Mouse (Mus musculus): ENCODE data around the gene Chmp4b. TPM values are rescaled to one million over a fixed set of nuclear protein-coding genes. Genes with fewer than 3 reads are reported as not detected.

Gene Chmp4b
- polyA plus RNA-seq, 1 experiment from 2014 or later: 29.3 TPM

DNA sequence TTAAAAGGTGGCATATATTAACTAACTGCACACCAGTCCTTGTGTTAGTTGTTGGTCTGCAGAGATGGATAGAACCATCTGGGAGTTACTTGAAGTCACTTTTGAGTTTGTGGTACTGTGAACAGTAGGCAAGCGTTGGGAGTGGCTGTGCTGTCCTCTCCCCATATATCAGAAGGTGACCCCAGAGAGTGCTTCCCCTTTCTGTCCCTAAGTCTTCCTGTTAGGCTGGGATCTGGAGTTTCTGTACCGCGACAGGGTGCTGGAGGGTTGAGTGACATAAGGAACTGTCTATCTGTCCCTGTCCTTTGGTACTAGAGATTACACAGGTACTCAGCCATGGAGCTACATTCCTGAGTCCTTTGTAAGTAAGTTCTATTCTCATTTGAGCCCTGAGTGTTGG is 35.3 kb downstream of the Chmp4b start:
- Histone ChIP-seq H3K9me3 (no peaks in the 10 kb centered on the region), H3K36me3 (peaks cover 33% of the 10 kb centered on the region), H3K9ac (no peak overlapping the region), H3K4me2 (replicated peaks) (no peak overlapping the region), H3K27me3 (no peaks in the 10 kb centered on the region), H3K4me3 (no peak overlapping the region), H3K4me1 (0 out of 2 replicates have a peak, but pooled peaks cover 6% of the 10 kb centered on the region), H3K27ac (no peak overlapping the region)
- no peak for ATAC-seq (ENCODE audit: insufficient number of reproducible peaks, insufficient read depth, low FRiP score, low TSS enrichment)
- WGBS: 90% methylated on average over 3 of the region's 3 CpGs

DNA sequence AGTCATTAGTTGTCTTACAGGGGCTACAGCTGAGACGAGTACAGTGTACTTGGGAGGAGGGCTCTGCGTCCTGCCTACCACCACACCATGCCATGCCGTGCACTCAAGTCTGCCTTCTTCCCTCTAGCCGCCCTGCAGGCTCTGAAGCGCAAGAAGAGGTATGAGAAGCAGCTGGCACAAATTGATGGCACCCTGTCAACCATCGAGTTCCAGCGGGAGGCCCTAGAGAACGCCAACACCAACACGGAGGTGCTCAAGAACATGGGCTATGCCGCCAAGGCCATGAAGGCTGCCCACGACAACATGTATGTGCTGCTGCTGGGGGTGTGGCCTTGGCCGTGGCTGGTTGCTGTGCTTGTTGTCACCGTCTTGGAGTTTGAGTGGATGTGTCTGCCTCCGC is 37.9 kb downstream of the Chmp4b start:
- H3K4me1 ChIP-seq: no peaks in the 10 kb centered on the region
- WGBS: 89% methylated on average over 14 of the region's 14 CpGs
- no peak overlapping the region for H3K27ac ChIP-seq
- H3K4me2 ChIP-seq (replicated peaks): no peak overlapping the region
- H3K9me3 ChIP-seq: no peaks in the 10 kb centered on the region
- H3K36me3 ChIP-seq: peaks cover 55% of the 10 kb centered on the region
- no peak overlapping the region for H3K9ac ChIP-seq
- H3K4me3 ChIP-seq: no peak overlapping the region
- no peak for ATAC-seq (ENCODE audit: insufficient number of reproducible peaks, insufficient read depth, low FRiP score, low TSS enrichment)
- H3K27me3 ChIP-seq: no peaks in the 10 kb centered on the region

DNA sequence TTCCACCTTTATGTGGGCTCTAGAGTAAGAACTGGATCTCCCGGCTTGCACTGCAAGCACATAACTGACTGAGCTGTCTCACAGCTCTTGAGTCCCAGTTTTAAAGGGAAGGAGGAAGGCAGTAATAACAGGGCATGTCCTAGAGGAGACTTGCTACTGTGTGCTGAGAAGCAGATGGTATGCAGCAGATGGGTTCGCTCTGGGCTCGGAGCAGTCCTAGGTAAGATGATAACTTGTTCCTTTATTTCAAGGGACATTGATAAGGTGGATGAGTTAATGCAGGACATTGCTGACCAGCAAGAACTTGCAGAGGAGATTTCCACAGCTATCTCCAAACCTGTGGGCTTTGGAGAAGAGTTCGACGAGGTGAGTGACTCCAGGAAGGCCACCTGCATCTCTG is 39.5 kb downstream of the Chmp4b start:
- Histone ChIP-seq H3K4me2 (replicated peaks) (no peak overlapping the region), H3K27me3 (no peaks in the 10 kb centered on the region), H3K36me3 (peaks cover 59% of the 10 kb centered on the region), H3K4me1 (no peaks in the 10 kb centered on the region), H3K27ac (no peak overlapping the region), H3K9ac (no peak overlapping the region), H3K9me3 (no peaks in the 10 kb centered on the region), H3K4me3 (no peak overlapping the region)
- WGBS: 94% methylated on average over 5 of the region's 5 CpGs
- ATAC-seq (ENCODE audit: insufficient number of reproducible peaks, insufficient read depth, low FRiP score, low TSS enrichment): no peak

DNA sequence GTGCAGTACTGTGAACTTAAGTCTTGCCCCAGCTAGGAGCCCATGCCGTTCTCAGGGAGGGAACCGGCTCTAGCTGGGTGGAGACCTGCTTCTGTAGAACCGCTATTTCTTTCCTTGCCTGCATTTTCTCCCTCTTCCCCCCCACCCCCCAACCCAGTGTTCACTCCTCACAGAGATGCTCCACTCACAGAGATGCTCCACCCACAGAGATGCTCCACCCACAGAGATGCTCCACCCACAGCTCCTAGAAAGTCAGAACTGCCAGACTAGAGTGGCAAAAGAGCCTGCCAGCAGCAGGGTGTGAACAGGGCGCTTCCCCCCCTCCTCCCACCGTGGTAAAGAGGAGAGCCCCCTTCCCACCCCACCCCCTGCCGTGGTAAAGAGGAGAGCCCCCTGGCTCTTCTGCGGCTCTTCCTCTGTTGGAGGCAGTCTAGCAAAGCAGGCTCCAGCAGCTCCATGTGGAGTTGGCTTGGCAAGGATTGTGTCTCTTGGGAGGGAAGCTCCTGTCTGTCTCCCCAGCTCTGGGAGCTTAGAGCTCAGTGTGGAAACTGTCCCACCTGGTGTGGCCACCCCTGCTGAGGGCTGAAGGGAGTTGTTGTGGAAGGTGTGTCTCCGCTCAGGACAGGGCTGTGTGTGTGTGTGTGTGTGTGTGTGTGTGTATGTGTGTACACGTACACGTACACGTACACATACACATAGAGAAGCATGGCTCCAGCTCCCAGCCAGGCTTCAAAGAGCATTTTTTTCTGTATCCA is 41.9 kb downstream of the Chmp4b start:
- WGBS: 81% methylated on average over 11 of the region's 11 CpGs

DNA sequence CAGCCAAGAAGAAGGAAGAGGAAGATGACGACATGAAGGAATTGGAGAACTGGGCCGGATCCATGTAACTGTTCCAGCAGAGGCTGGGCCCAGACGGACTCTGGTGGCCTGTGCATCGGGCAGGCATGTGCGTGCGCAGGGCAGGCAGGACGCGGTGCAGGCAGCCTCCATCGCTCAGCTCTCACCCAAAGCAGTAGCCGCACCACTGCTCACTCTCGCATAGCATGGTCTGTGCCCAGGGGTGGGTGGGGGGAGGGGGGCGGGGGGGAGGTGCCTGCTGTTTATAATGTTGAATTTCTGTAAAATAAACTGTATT is 42.4 kb downstream of the Chmp4b start:
- ATAC-seq (ENCODE audit: insufficient number of reproducible peaks, insufficient read depth, low FRiP score, low TSS enrichment): no peak
- Histone ChIP-seq H3K27ac (no peak overlapping the region), H3K4me1 (no peaks in the 10 kb centered on the region), H3K9me3 (no peaks in the 10 kb centered on the region), H3K27me3 (no peaks in the 10 kb centered on the region), H3K4me2 (replicated peaks) (no peak overlapping the region), H3K9ac (no peak overlapping the region), H3K4me3 (no peak overlapping the region), H3K36me3 (peaks cover 59% of the 10 kb centered on the region)
- WGBS: 91% methylated on average over 12 of the region's 12 CpGs

More for the DNA sequence above, 41.9 kb downstream of the Chmp4b start:
- Histone ChIP-seq H3K27ac (no peak overlapping the region), H3K9ac (no peak overlapping the region), H3K4me2 (replicated peaks) (no peak overlapping the region), H3K27me3 (no peaks in the 10 kb centered on the region), H3K4me1 (no peaks in the 10 kb centered on the region), H3K9me3 (no peaks in the 10 kb centered on the region), H3K4me3 (no peak overlapping the region), H3K36me3 (peaks cover 59% of the 10 kb centered on the region)
- 0 out of 2 replicates have a peak, but pooled peaks have one; percentile 44 for ATAC-seq (ENCODE audit: insufficient number of reproducible peaks, insufficient read depth, low FRiP score, low TSS enrichment)

DNA sequence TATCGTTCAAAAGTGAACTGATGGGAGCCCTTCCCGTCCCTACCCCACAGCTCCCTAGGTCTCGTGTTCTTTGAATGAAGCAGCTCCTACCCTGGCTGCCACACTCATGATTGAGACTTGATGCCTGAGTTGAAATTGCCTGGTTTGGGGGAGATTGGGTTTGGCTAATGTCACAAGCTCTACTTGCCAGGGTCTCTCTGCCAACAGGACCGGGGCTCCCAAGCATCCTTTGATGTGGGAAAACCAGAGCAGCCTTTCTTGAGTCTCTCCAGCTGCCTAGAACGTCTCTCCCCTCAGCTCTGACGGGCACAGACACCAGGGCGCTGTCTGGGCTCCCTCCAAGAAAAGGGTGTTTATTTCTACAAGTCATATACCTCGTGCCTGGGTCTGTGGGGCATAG is 44.2 kb downstream of the Chmp4b start:
- no peak for ATAC-seq (ENCODE audit: insufficient number of reproducible peaks, insufficient read depth, low FRiP score, low TSS enrichment)
- Histone ChIP-seq H3K36me3 (peaks cover 45% of the 10 kb centered on the region), H3K9me3 (no peaks in the 10 kb centered on the region), H3K4me1 (no peaks in the 10 kb centered on the region), H3K27me3 (no peaks in the 10 kb centered on the region), H3K9ac (no peak overlapping the region), H3K4me3 (no peak overlapping the region), H3K27ac (no peak overlapping the region), H3K4me2 (replicated peaks) (no peak overlapping the region)
- 77% methylated on average over 8 of the region's 8 CpGs for WGBS

DNA sequence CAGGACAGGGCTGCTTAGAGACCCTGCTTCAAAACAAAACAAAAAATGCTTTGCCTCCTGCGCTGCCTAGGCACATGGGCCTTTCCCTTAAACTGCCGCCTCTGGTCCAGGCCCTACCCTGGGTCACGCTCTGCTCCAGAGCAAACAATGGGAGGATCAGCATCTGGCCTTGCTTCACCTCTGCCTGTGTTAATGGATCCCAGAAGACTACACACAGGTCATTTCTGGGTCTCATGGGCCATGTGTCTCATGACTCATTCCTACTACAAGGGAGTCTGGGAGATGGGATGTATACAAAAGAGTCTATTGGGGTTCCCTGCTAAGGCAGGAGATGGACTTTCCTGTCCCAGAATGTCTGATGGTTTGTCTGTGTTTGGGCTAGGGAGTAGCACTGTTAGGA is 45.2 kb downstream of the Chmp4b start:
- no peak overlapping the region for H3K4me2 ChIP-seq (replicated peaks)
- no peaks in the 10 kb centered on the region for H3K27me3 ChIP-seq
- no peak overlapping the region for H3K4me3 ChIP-seq
- 66% methylated on average over 3 of the region's 3 CpGs for WGBS
- no peak overlapping the region for H3K9ac ChIP-seq
- peaks cover 37% of the 10 kb centered on the region for H3K36me3 ChIP-seq
- no peak overlapping the region; the same call in 1 of the 2 replicates for H3K27ac ChIP-seq
- H3K4me1 ChIP-seq: no peaks in the 10 kb centered on the region
- no peak for ATAC-seq (ENCODE audit: insufficient number of reproducible peaks, insufficient read depth, low FRiP score, low TSS enrichment)
- H3K9me3 ChIP-seq: no peaks in the 10 kb centered on the region

DNA sequence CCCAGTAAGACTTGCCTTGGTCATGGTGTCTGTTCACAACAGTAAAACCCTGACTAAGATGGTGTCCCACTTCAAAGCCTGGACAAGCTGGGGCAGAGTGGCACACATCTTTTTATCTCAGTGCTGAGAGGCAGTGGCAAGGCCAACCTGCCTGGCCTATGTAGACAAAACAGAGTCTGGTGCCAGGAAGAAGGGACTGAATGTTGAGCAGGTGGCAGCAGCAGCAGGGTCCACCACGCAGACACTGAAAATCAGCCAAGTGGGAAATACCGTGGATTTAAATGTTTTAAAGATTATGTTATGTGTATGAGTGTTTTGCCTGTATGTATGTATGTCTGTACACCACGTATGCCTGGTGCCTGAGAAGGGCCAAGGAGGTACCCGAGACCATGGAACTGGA is 47.9 kb downstream of the Chmp4b start:
- peaks cover 11% of the 10 kb centered on the region for H3K36me3 ChIP-seq
- 93% methylated on average over 4 of the region's 4 CpGs for WGBS
- H3K4me3 ChIP-seq: no peak overlapping the region

DNA sequence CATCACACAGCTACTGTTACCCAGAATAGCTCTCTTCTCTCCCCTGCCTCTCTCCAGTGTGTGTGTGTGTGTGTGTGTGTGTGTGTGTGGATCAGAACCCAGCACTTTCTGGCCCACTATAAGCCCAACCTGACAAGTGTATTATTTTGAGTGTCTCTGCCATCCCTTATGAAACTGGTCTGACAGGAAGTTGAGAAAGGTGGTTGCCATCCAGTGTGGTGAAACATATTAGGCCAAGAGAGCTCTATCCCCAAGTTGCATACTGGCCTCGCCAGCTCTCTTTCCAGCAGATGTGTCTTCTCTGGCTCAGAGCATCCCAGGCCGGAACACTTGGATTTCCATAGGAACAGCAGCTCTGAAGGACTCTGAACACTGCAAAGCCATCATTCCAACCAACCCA is 48.7 kb downstream of the Chmp4b start:
- no peak for ATAC-seq (ENCODE audit: insufficient number of reproducible peaks, insufficient read depth, low FRiP score, low TSS enrichment)

More for the DNA sequence above, 47.9 kb downstream of the Chmp4b start:
- Histone ChIP-seq H3K4me1 (no peaks in the 10 kb centered on the region; the same call in 1 of the 2 replicates), H3K27ac (no peak overlapping the region), H3K9me3 (no peaks in the 10 kb centered on the region), H3K9ac (no peak overlapping the region), H3K27me3 (no peaks in the 10 kb centered on the region), H3K4me2 (replicated peaks) (no peak overlapping the region)
- ATAC-seq (ENCODE audit: insufficient number of reproducible peaks, insufficient read depth, low FRiP score, low TSS enrichment): no peak

DNA sequence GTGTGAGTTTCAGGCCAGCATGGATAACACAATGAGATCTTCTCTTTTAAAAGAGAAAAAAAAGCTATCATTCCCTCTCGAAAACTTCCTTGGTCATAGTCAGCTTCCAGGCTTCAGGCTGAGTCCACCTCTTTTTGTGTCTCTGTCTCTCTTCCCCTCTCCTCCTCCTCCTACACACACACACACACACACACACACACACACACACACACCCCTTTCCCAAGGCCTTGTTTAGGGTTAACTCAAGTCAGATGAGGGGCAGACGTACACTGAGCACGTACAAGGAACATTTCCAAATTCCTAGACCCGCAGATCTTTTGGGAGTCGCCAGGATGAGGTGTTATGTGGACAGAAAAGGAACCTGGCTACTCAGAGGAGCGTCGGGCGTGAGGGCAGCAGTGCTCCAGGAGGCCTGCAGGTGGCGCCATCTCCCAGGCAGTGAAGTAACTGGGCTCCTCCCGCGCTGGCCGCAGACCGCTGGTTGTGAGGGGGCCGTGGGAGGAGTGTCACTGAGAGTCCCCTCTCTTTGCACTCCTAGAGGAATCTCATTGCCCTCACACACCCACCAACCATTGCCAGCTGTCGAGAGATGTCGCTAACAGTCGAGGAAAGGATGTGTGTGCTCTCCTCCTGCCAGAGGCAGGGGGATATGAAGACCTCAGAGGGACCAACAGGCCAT is 51.3 kb downstream of the Chmp4b start:
- Histone ChIP-seq H3K9ac (no peak overlapping the region; the same call in 1 of the 2 replicates), H3K27me3 (no peaks in the 10 kb centered on the region), H3K4me1 (no peaks in the 10 kb centered on the region; the same call in 1 of the 2 replicates), H3K9me3 (no peaks in the 10 kb centered on the region), H3K27ac (no peak overlapping the region), H3K4me2 (replicated peaks) (peak overlapping the region; percentile 40), H3K4me3 (no peak overlapping the region), H3K36me3 (no peaks in the 10 kb centered on the region; the same call in 1 of the 2 replicates)
- WGBS: 4% methylated on average over 17 of the region's 17 CpGs
- no peak for ATAC-seq (ENCODE audit: insufficient number of reproducible peaks, insufficient read depth, low FRiP score, low TSS enrichment)

More for the DNA sequence above, 48.7 kb downstream of the Chmp4b start:
- Histone ChIP-seq H3K27ac (no peak overlapping the region), H3K27me3 (no peaks in the 10 kb centered on the region), H3K4me3 (no peak overlapping the region), H3K36me3 (peaks cover 3% of the 10 kb centered on the region), H3K9me3 (no peaks in the 10 kb centered on the region), H3K4me2 (replicated peaks) (no peak overlapping the region), H3K4me1 (no peaks in the 10 kb centered on the region; the same call in 1 of the 2 replicates), H3K9ac (no peak overlapping the region)
- 81% methylated on average over 2 of the region's 2 CpGs for WGBS

DNA sequence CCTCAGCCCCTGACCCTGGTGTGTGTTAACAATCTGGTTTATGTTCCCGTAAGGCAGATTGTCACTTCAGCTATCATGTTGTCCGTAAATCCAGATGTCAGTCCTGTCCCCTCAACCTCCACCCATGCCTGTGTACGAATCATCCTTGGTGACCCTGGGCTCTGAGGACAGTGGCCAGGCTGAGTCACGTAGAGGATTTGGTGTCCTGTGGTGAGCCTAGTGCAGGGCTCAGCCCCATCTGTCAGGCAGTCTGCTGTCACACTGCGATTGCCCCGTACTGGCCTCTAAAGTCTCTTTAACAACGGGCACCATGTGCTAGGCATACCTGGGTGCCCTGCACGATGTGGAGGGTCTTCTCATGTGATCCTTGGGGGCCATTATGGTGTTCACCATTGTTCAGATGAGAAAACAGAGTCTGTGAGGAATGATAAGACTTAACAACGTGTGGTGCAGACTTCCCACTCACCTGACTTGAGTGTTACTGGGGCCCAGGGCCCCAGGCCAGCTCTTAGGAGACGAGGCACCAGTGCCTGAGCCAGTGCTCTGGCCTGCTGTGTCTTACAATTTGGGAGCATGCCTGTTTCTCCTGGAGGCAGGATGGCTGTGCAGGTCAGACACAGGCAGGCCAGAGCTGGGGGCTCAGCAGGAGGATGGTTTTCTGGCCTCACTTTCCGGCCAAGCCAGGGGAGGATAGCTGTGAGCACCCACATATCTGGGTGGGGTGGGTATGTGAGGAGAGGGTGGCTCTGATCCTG is 55.2 kb downstream of the Chmp4b start:
- Histone ChIP-seq H3K36me3 (no peaks in the 10 kb centered on the region), H3K4me3 (no peak overlapping the region), H3K4me2 (replicated peaks) (no peak overlapping the region), H3K27me3 (no peaks in the 10 kb centered on the region), H3K9me3 (no peaks in the 10 kb centered on the region), H3K27ac (no peak overlapping the region), H3K9ac (no peak overlapping the region), H3K4me1 (no peaks in the 10 kb centered on the region; the same call in 1 of the 2 replicates)
- 58% methylated on average over 11 of the region's 11 CpGs for WGBS
- ATAC-seq (ENCODE audit: insufficient number of reproducible peaks, insufficient read depth, low FRiP score, low TSS enrichment): no peak

Measured in embryonic facial prominence, embryonic 12.5 days (tissue).